Mouse (Mus musculus) spleen, adult 2 months (tissue): ENCODE data around the gene Aif1l.

Experiments used
- CTCF ChIP-seq: fragments of 200-500 bp; IDR thresholded peaks from 2 replicates; pipeline ENCODE4 v1.5.1; 2011; ENCODE audit warnings: mild to moderate bottlenecking, inconsistent platforms; ENCODE audit not compliant: insufficient read depth, insufficient read length, insufficient replicate concordance; ENCODE audit errors: extremely low read depth
- POLR2A ChIP-seq: fragments of 200-500 bp; IDR thresholded peaks from 2 replicates; pipeline ENCODE4 v1.6.1; 2011; ENCODE audit warnings: low read depth, low read length, inconsistent platforms

DNA sequence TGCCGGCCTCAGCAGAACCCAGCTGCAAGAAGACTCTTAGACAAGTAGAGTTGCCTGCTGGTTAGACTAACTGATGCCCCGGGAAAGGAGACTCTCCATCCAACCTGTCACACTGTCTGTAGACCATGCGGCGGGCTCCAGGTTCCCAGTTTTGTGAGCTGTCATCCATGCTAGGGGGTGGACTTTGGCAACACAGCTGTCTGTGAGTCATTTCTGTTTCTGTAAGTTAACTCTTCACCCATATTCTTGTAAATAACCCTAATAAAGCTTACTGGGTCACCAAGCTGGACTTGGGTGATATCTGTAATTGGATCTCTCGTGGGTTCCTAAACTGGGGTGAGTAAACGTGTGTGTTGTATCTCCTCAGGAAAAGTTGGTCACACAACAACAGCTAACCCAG is 1.1 kb upstream of the Aif1l start:
- no peak for TF ChIP-seq POLR2A
- no peak for TF ChIP-seq CTCF
